Mouse (Mus musculus): ENCODE data around the gene Kcnj10. TPM values are rescaled to one million over a fixed set of nuclear protein-coding genes. Genes with fewer than 3 reads are reported as not detected.

Gene Kcnj10
- 1 to 10 TPM; 1.8 to 4.5 TPM for total RNA-seq (2021)
- long read RNA-seq, experiment 1 = 0 reads
- long read RNA-seq, experiment 2, partial matches to known transcripts = 0 of 1 reads
- long read RNA-seq, experiment 2, other reads (novel, unspliced or antisense) = 1 of 1 reads

DNA sequence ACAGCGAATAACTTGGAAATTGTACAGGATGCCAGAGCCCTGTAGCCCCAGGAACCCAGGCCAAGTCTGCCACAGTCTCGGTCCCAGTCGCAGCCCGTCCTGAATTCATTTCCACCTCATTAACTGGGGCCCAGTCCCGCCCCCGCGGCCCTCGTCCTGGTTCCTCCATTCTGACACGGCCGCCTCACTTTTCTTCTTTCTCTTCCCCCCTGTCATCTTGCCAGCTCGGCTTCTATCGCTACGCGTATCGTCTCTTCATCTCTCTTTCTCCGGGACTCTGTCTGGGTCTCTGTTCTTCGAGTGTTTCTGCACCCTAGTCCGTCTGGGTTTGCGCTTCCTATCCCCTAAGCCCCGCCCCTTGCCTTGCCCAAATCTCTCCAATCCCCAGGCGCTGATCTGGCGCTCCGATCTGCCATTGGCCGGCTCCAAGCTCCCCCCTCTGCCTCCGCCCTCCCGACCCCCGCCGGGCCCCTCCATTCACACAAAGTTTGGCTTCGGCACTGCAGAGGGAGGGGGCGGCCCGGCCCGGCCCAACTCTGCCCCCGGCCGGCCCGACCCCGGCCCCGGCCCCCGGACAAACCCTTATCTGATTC, at the start of gene Kcnj10:
Kcnj10 (plus strand) TSS at position 482 of the 593 bp plus-strand sequence.
- peak; percentile 53 to 58 for DNase-seq (ENCODE audit: low spot score in 2 of 2)

DNA sequence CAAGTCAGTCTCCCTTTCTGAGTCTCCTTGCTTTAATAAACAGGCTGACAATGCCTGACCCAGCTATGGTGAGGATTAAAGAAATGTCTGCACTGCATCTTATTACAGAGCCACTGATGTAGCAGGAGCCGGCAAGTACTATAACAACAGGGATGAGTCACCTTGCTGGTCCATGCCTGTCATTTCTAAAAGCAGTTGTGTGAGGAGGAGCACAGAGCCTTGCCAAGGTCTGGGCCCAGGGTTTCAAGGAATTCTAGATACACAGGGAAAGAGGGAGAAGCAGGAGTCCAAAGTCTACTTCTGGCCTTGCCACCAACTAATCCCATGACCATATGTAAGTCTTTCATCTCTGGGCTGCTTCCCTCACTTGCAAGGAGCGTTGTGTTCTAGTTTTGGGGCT, 48.1 kb upstream of the Kcnj10 start:
- no peak for DNase-seq (ENCODE audit: low spot score in 2 of 2)

DNA sequence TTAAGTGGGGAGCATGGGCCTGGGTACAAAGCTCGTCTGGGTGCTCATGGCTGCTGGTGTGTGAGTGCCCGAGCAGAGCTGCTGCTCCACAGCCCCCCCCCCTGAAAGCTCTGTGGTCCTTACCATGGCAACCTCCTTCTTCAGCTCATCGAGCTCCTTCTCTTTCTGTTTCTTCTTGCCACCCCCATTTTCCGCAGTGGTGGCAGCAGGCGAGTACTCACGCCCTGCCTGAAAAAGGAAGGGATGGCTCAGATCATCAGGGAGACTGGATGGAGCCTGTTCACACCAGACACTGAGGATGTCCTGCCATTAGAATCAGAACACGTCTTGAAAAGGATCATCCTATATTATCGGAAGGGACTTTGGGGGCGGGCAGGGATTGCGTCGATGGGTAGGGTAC, 47.6 kb upstream of the Kcnj10 start:
- no peak for DNase-seq (ENCODE audit: low spot score in 2 of 2)

GRCm38 (mm10) chr1:172295751-172296197, 45.2 kb upstream of the Kcnj10 start:
- no peak for DNase-seq (ENCODE audit: low spot score in 2 of 2)

DNA sequence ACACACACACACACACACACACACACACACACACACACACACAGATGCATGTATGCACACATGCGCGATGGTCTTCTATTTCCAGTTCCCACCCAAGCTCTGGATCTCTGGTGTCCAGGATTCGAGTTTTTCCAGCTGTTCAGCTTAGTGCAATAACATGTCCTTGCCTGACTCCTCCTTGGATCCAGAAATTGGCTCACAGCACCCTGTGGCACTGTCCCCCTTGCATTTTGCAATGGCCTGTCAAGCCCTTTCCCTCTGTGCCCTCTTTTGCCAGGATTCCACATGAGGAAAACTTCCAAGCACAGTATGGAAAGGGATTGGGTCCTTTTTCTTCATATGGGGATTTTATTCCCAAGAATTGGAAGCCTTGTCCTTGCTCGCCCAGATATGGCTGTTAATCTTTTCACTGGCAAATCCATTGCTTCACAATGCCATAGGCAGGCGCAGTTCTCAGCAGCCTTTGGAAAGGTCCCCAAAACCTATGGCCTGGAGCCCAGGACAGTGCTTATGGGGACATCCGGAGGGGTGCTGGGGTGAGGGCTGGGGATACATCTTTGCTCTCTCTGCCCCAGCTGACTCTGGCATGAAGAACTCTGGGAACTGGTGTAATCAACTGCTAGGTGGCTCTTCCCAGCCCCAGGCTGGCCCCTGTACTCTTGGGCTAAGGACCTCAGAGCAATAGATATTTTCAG, 44.0 kb upstream of the Kcnj10 start:
- DNase-seq (ENCODE audit: low spot score in 2 of 2) = no peak

- DNase-seq (ENCODE audit: low spot score in 2 of 2) = no peak
Observed at GRCm38 (mm10) chr1:172297611-172298537, 43.1 kb upstream of the Kcnj10 start, which contains the start of gene Atp1a2. Atp1a2 (minus strand) TSS chr1:172298064.

DNA sequence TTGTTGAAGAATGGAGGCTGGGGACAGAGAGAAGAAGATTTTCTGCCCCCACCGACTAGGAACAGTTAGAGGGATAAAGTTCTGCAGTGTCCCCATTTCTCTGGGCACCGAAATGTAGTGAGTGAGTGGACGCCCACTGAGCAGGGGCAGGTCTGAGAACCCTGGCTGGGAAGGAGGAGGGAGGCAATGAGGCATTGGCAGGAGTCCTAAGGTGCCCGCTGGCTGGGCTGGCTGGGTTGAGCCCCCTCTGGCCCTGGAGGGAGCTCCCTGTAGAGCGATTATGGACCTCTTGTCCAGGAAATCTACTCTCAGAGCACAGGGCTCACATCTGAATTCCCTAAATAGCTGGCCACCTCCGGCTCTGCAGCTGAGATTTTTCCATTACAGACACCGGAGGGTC, 41.5 kb upstream of the Kcnj10 start:
- no peak for DNase-seq (ENCODE audit: low spot score in 2 of 2)

GRCm38 (mm10) chr1:172300247-172300646, 40.8 kb upstream of the Kcnj10 start:
- no peak for DNase-seq (ENCODE audit: low spot score in 2 of 2)

DNA sequence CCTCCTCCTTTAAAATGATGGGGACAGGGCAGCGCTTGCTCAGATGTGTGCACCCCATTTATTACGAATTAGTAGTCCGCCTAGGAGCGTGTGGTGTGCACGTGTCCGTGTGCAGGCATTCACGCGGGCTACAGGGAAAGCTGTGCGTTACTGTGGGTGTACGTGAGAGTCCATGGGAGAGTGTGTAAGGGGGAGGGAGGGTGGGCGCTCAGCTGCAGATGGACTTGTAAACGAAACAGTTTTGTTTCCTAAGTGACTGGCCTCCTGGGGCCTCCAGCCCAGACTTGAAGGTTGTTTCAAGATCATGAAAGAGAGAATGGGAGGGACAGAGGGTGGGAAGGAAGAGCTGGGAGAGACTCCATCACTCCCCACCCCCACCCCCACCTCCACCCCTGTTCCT, 39.8 kb upstream of the Kcnj10 start:
- no peak for DNase-seq (ENCODE audit: low spot score in 2 of 2)

DNA sequence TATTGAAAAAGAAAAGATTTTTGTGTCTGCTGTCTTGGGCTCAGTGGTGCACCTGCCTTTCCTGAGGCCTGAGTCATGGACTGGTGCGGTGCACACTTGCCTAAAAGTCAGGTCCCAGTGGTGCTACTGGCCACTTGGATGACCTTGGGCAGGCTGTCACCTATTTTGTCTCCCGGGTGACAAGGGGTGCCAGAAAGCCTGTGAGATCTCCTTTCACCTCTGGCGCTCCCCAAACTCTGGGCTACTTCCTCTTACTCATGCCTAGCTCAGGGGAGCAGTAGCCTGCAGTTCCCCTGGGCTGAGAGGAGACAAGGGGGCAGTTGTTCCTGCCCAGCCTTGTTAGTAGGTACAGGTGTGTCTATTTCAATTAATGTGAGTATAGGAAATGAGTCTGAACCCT, 38.7 kb upstream of the Kcnj10 start:
- DNase-seq (ENCODE audit: low spot score in 2 of 2) = no peak

DNA sequence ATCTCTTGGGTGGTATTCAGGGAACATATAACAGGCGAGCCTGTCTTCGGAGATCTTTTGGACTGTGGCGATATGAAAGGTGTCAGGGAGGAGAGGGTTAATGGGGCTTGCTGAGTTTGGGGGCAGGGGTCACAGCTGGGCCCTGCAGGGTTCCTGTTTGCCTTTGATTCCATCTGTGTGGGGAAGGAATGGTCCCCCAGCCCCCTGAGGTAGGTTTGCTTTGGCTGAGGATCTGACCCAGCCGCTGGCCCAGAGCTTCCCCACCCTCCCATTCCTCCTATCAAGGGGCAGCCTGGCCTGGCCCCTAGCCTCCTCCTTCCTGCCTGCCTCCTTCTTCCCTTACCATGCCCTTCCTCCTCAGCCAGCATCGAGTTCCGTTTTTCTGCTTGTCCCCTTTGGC, 38.2 kb upstream of the Kcnj10 start:
- DNase-seq (ENCODE audit: low spot score in 2 of 2) = no peak

GRCm38 (mm10) chr1:172304443-172304842, 36.6 kb upstream of the Kcnj10 start:
- no peak for DNase-seq (ENCODE audit: low spot score in 2 of 2)

DNA sequence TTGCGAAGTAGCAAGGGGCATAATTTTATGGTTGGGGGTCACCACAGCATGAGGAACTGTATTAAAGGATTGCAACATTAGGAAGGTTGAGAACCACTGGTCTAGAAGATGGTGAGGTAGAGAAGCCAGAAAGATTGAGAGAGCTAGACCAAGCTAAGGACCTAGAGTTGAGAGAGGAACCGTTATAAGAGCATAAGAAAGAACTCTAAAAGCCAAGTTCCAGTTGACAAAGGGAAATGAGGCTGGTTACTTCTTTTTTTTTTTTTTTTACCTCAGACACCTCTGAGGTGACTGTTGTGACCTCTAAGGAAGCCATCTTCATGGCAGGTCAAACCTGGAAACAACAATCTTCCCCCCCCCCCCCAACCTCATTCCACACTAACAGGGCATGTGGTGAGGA, 35.9 kb upstream of the Kcnj10 start:
- DNase-seq (ENCODE audit: low spot score in 2 of 2) = no peak

GRCm38 (mm10) chr1:172305635-172306034, 35.4 kb upstream of the Kcnj10 start:
- DNase-seq (ENCODE audit: low spot score in 2 of 2) = no peak

DNA sequence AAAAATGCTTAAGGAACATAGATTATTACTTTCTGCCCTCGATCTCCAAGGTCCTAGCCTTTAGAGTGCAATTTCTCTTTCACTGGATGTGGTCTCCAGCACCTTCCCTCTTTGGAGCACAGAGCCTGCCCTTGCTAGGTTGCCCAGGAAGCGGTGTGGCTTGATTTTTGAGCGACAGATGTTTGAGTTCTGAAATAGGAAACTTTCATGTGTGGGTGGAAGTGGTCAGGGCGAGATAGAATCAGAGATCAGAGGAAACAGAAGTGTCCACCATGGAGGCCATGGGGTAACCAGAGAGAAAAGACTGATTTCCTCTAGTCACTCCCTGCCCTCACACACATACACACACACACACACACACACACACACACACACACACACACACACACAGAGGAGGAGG, 34.8 kb upstream of the Kcnj10 start:
- no peak for DNase-seq (ENCODE audit: low spot score in 2 of 2)

GRCm38 (mm10) chr1:172306885-172307284, 34.1 kb upstream of the Kcnj10 start:
- DNase-seq (ENCODE audit: low spot score in 2 of 2) = no peak

GRCm38 (mm10) chr1:172307936-172308335, 33.1 kb upstream of the Kcnj10 start:
- DNase-seq (ENCODE audit: low spot score in 2 of 2) = no peak

DNA sequence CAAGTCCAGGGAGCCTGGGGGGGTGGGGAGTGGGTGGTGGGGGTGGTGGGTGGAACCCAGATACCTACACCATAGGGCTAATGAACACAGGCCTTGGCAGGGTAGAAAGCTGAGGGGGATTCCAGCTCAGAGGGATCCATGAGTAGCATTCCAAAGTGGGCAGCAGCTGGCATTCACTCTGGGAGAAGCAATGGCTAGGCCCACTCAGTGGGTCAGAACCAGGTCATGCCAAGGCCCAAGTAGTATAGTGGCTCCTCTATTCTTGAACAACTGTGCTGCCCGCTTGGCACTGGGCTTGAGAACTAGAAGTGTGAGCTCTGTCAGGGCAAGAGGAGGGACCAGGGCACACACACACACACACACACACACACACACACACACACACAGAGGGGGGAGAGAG, 32.6 kb upstream of the Kcnj10 start:
- DNase-seq (ENCODE audit: low spot score in 2 of 2) = no peak

DNA sequence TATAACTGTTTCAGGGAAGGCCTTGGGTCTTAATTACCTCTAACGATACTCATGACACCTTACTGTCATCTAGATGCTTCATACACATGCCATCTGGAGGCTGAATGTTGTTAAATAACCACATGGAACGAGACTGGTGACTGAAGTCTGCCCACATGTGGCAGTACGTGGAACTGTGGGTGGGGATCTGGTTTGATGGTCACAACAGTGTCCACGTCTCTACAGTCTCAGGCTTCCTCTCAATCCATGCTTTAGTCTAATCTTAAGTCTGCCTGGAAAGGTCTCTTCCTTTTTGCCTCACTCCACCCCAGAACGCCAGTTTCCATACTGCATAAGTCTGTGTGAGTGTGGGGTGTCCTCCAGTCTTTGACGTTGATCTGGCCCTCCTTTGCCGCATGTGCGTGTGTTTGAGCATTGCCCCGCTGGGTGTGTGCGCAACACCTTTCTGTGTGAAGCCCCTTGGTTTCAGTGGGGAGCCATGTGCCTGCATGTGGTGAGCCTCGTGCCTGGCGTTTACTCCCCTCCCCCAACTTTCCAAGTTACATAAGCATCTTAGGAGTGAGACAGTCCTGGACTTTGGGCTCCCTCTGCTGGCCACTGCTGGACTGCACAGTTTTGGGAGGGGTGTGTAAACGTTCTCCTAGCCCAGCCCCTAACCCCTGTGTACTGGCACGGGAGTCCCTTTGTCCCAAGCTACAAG, 31.2 kb upstream of the Kcnj10 start:
- DNase-seq (ENCODE audit: low spot score in 2 of 2) = peak; percentile 75 to 90

- peak in 1 of 2 experiments; percentile 40 for DNase-seq (ENCODE audit: low spot score in 2 of 2)
Observed at GRCm38 (mm10) chr1:172311248-172311906, 29.6 kb upstream of the Kcnj10 start.
